Mouse (Mus musculus): ENCODE results near the gene Gm43720. TPM values are rescaled to one million over a fixed set of nuclear protein-coding genes. Genes with fewer than 3 reads are reported as not detected.

Gm43720 gene
- total and polyA plus RNA-seq, 3 experiments, result not detected

DNA sequence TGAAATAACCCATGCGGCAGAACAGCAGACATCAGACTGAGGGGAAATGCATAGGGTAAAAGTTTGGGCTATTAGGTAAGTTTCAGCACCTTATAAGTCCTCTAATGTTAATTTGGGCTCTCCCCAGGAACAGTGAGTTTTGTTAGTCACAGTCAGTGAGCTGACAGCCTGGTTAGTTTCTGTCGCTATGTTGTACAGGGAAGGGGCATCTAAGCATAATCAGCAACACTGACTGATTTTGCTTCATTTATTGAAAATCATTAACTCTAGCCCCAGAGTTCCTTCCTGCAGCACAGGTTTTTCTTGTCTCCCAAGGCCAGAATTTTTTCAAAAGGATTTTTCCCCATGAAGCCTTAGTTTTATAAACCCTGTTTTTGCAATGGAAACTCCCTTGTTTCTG is 46.0 kb downstream of the Gm43720 start:
- Histone ChIP-seq H3K79me2 (replicated peaks; ENCODE audit: control insufficient read depth, insufficient read depth, low read length) (no peaks in the 10 kb centered on the region), H3K27ac (no peak overlapping the region), H3K4me3 (no peak overlapping the region), H3K27me3 (ENCODE audit: control insufficient read depth, insufficient read depth, low read length) (no peaks in the 10 kb centered on the region), H3K36me3 (ENCODE audit: control insufficient read depth, insufficient read depth, low read length) (no peaks in the 10 kb centered on the region), H3K9ac (ENCODE audit: low read depth, low read length) (no peak overlapping the region), H3K4me1 (ENCODE audit: control insufficient read depth, insufficient read depth, low read length) (no peaks in the 10 kb centered on the region)
- TF ChIP-seq CTCF (IDR thresholded peaks at IDR 0.05) (no peak), EP300 (IDR thresholded peaks at IDR 0.05; ENCODE audit: insufficient read depth, low read depth, low read length) (no peak), POLR2A (IDR thresholded peaks at IDR 0.05; ENCODE audit: insufficient read depth, low read depth, low read length) (no peak)
- intact Hi-C loops (cut with DNase I), result no loop called here
- WGBS, result 85% methylated on average over 2 of the region's 2 CpGs
- DNase-seq, result no peak

- H3K4me3 ChIP-seq, result no peak overlapping the region
- intact Hi-C loops (cut with DNase I), result no loop called here
- no peak for TF ChIP-seq CTCF (IDR thresholded peaks at IDR 0.05)
- TF ChIP-seq EP300 (IDR thresholded peaks at IDR 0.05; ENCODE audit: insufficient read depth, low read depth, low read length), result no peak
- no peak for TF ChIP-seq POLR2A (IDR thresholded peaks at IDR 0.05; ENCODE audit: insufficient read depth, low read depth, low read length)
- DNase-seq, result no peak
- no peak overlapping the region for H3K27ac ChIP-seq
- no peaks in the 10 kb centered on the region for H3K79me2 ChIP-seq (replicated peaks; ENCODE audit: control insufficient read depth, insufficient read depth, low read length)
- H3K27me3 ChIP-seq (ENCODE audit: control insufficient read depth, insufficient read depth, low read length), result no peaks in the 10 kb centered on the region
- H3K9ac ChIP-seq (ENCODE audit: low read depth, low read length), result no peak overlapping the region
- H3K4me1 ChIP-seq (ENCODE audit: control insufficient read depth, insufficient read depth, low read length), result no peaks in the 10 kb centered on the region
- 83% methylated on average over 3 of the region's 3 CpGs for WGBS
- H3K36me3 ChIP-seq (ENCODE audit: control insufficient read depth, insufficient read depth, low read length), result no peaks in the 10 kb centered on the region
Measured at GRCm38 (mm10) chr5:138229511-138229910, 50.2 kb downstream of the Gm43720 start.

DNA sequence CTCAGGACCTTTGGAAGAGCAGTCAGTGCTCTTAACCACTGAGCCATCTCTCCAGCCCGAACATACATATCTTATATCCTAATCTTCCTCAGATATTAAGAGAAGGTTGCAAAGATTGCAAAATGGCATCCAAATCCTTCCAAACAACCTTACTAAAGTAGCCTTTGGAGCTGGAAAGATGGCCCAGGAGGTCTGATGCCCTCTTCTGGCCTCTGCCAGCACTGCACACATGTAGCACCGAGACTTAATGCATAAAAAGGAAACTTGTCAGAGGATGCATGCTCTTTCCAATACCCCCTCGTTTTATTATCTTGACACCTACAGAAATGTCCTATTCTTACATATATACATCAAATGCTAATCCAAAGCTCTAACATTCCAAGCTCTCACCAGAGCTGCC is 51.7 kb downstream of the Gm43720 start:
- H3K4me1 ChIP-seq (ENCODE audit: control insufficient read depth, insufficient read depth, low read length), result no peaks in the 10 kb centered on the region
- no peak overlapping the region for H3K27ac ChIP-seq
- WGBS, result 49% methylated on average over 3 of the region's 3 CpGs
- no peaks in the 10 kb centered on the region for H3K36me3 ChIP-seq (ENCODE audit: control insufficient read depth, insufficient read depth, low read length)
- intact Hi-C loops (cut with DNase I), result no loop called here
- H3K79me2 ChIP-seq (replicated peaks; ENCODE audit: control insufficient read depth, insufficient read depth, low read length), result no peaks in the 10 kb centered on the region
- no peak for TF ChIP-seq POLR2A (IDR thresholded peaks at IDR 0.05; ENCODE audit: insufficient read depth, low read depth, low read length)
- no peak for TF ChIP-seq EP300 (IDR thresholded peaks at IDR 0.05; ENCODE audit: insufficient read depth, low read depth, low read length)
- TF ChIP-seq CTCF (IDR thresholded peaks at IDR 0.05), result peak; percentile 59
- no peak overlapping the region for H3K9ac ChIP-seq (ENCODE audit: low read depth, low read length)
- no peaks in the 10 kb centered on the region for H3K27me3 ChIP-seq (ENCODE audit: control insufficient read depth, insufficient read depth, low read length)
- DNase-seq, result peak in 1 of 2 experiments; percentile 21
- no peak overlapping the region for H3K4me3 ChIP-seq

GRCm38 (mm10) chr5:138227367-138227766 is 52.4 kb downstream of the Gm43720 start:
- H3K36me3 ChIP-seq (ENCODE audit: control insufficient read depth, insufficient read depth, low read length), result no peaks in the 10 kb centered on the region
- no peaks in the 10 kb centered on the region for H3K79me2 ChIP-seq (replicated peaks; ENCODE audit: control insufficient read depth, insufficient read depth, low read length)
- intact Hi-C loops (cut with DNase I), result no loop called here
- DNase-seq, result no peak
- no peak overlapping the region for H3K27ac ChIP-seq
- H3K9ac ChIP-seq (ENCODE audit: low read depth, low read length), result no peak overlapping the region
- no peak overlapping the region for H3K4me3 ChIP-seq
- WGBS, result 35% methylated on average over 2 of the region's 2 CpGs
- H3K4me1 ChIP-seq (ENCODE audit: control insufficient read depth, insufficient read depth, low read length), result no peaks in the 10 kb centered on the region
- H3K27me3 ChIP-seq (ENCODE audit: control insufficient read depth, insufficient read depth, low read length), result no peaks in the 10 kb centered on the region
- no peak for TF ChIP-seq EP300 (IDR thresholded peaks at IDR 0.05; ENCODE audit: insufficient read depth, low read depth, low read length)
- no peak for TF ChIP-seq CTCF (IDR thresholded peaks at IDR 0.05)
- TF ChIP-seq POLR2A (IDR thresholded peaks at IDR 0.05; ENCODE audit: insufficient read depth, low read depth, low read length), result no peak

- DNase-seq, result no peak
- intact Hi-C loops (cut with DNase I), result no loop called here
- no peaks in the 10 kb centered on the region for H3K27me3 ChIP-seq (ENCODE audit: control insufficient read depth, insufficient read depth, low read length)
- H3K4me1 ChIP-seq (ENCODE audit: control insufficient read depth, insufficient read depth, low read length), result no peaks in the 10 kb centered on the region
- no peaks in the 10 kb centered on the region for H3K79me2 ChIP-seq (replicated peaks; ENCODE audit: control insufficient read depth, insufficient read depth, low read length)
- TF ChIP-seq EP300 (IDR thresholded peaks at IDR 0.05; ENCODE audit: insufficient read depth, low read depth, low read length), result no peak
- TF ChIP-seq CTCF (IDR thresholded peaks at IDR 0.05), result no peak
- TF ChIP-seq POLR2A (IDR thresholded peaks at IDR 0.05; ENCODE audit: insufficient read depth, low read depth, low read length), result no peak
- H3K4me3 ChIP-seq, result no peak overlapping the region
- no peaks in the 10 kb centered on the region for H3K36me3 ChIP-seq (ENCODE audit: control insufficient read depth, insufficient read depth, low read length)
- H3K9ac ChIP-seq (ENCODE audit: low read depth, low read length), result no peak overlapping the region
- no peak overlapping the region for H3K27ac ChIP-seq
- WGBS, result 69% methylated on average over 4 of the region's 4 CpGs
Measured at GRCm38 (mm10) chr5:138226491-138226890, 53.3 kb downstream of the Gm43720 start.

DNA sequence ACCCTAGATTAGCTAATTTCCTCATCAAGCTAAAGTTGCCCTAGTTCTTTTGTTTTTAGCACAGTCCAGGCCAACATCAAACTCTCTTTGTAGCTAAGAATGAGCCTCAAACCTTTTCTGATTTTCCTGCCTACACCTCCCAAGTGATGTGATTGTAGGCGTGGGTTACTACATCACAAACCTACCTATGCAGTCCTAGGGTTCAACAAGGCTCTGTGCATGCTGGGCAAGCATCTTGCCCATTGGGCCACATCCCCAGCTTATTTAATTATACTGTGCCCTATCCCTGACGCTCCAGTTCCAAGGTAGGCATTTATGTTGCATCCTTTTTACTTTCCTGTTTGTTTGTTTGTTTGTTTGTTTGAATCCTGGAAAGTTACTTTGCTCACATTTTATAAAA is 54.1 kb downstream of the Gm43720 start, which contains the start of gene Nxpe5:
Gene Nxpe5, plus strand, starts transcription at position 199 of the 400 bp plus-strand sequence.
- intact Hi-C loops (cut with DNase I), result no loop called here
- H3K79me2 ChIP-seq (replicated peaks; ENCODE audit: control insufficient read depth, insufficient read depth, low read length), result no peaks in the 10 kb centered on the region
- H3K9ac ChIP-seq (ENCODE audit: low read depth, low read length), result no peak within 1 kb of the TSS
- H3K27me3 ChIP-seq (ENCODE audit: control insufficient read depth, insufficient read depth, low read length), result no peaks in the 10 kb centered on the region
- no peaks in the 10 kb centered on the region for H3K4me1 ChIP-seq (ENCODE audit: control insufficient read depth, insufficient read depth, low read length)
- 49% methylated on average over 2 of the region's 2 CpGs for WGBS
- no peak within 1 kb of the TSS for H3K27ac ChIP-seq
- TF ChIP-seq POLR2A (IDR thresholded peaks at IDR 0.05; ENCODE audit: insufficient read depth, low read depth, low read length) (no peak), EP300 (IDR thresholded peaks at IDR 0.05; ENCODE audit: insufficient read depth, low read depth, low read length) (no peak), CTCF (IDR thresholded peaks at IDR 0.05) (no peak)
- no peak within 1 kb of the TSS for H3K4me3 ChIP-seq
- DNase-seq, result no peak
- no peaks in the 10 kb centered on the region for H3K36me3 ChIP-seq (ENCODE audit: control insufficient read depth, insufficient read depth, low read length)
